In the genomic region with DNA sequence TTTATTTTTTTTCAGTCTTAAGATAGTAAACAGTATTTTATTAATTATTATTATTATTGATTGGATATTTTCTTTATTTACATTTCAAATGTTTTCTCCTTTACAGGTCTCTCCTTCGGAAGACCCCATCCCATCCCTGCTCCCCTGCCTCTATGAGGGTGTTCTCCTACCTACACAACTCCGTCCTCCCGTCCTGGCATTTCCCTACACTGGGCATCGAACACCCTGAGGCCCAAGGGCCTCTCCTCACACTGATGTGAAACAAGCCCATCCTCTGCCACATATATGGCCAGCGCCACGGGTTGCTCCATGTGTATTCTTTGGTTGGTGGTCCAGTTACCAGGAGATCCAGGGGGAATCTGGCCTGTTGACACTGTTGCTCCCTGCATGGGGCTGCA, we compare ENCODE assay signal across 25 mouse cellular contexts.
DNase-seq lines count a peak whose midpoint lies in the region; ATAC-seq and TF ChIP-seq lines count a peak whose summit lies in the region.
"Had no signal": no experiment of that assay in that cellular context is flagged by ENCODE, and none has a peak within 500 bp of the region (broad histone marks: within the 10 kb centered on the region; RNA-seq: fewer than 3 reads in every experiment).

No protein-coding gene starts in this region.

- WGBS in forebrain, embryonic 14.5 days, result 91% methylated on average over 6 of the region's 6 CpGs
- 91% methylated on average over 6 of the region's 6 CpGs for WGBS in forebrain, embryonic 10.5 days
- WGBS in forebrain, embryonic 16.5 days, result 92% methylated on average over 6 of the region's 6 CpGs

- H3K4me1 ChIP-seq in forebrain, embryonic 14.5 days (ENCODE audit: control insufficient read depth, insufficient read depth, low read length), result peaks cover 4% of the 10 kb centered on the region
- H3K4me1 ChIP-seq in forebrain, embryonic 10.5 days, result peaks cover 17% of the 10 kb centered on the region
- peaks cover 2% of the 10 kb centered on the region; the same call in 1 of the 2 replicates for H3K4me1 ChIP-seq in cortical plate, adult 2 months (ENCODE audit: control insufficient read depth, insufficient read depth, low read length)
- peaks cover 5% of the 10 kb centered on the region for H3K4me1 ChIP-seq in forebrain, embryonic 16.5 days (replicated peaks; ENCODE audit: control insufficient read depth, insufficient read depth, low read length)
- H3K4me1 ChIP-seq: heart, embryonic 12.5 days; stomach, embryonic 15.5 days had no signal

- TF ChIP-seq CTCF in layer of hippocampus, adult 2 months (conservative IDR thresholded peaks at IDR 0.05), result no peak
- TF ChIP-seq CTCF in cortical plate, adult 2 months (IDR thresholded peaks at IDR 0.05; ENCODE audit: extremely low read depth, insufficient read depth, low read length), result no peak

- H3K4me3 ChIP-seq in forebrain, embryonic 14.5 days (ENCODE audit: low read depth, low read length), result no peak overlapping the region; the same call in 1 of the 2 replicates
- H3K4me3 ChIP-seq in forebrain, embryonic 10.5 days, result no peak overlapping the region
- no peak overlapping the region for H3K4me3 ChIP-seq in layer of hippocampus, adult 2 months
- peak overlapping the region; percentile 23; the same call in 1 of the 2 replicates for H3K4me3 ChIP-seq in cortical plate, adult 2 months (ENCODE audit: insufficient read depth, low read length)
- no peak overlapping the region for H3K4me3 ChIP-seq in forebrain, embryonic 16.5 days (replicated peaks; ENCODE audit: low read length)
- H3K4me3 ChIP-seq: heart, embryonic 12.5 days; hindbrain, embryonic 10.5 days; stomach, embryonic 15.5 days had no signal

- H3K27me3 ChIP-seq in forebrain, embryonic 14.5 days (replicated peaks; ENCODE audit: control insufficient read depth, insufficient read depth, low read length), result no peaks in the 10 kb centered on the region
- H3K27me3 ChIP-seq in forebrain, embryonic 10.5 days (ENCODE audit: poor library complexity, severe bottlenecking), result no peaks in the 10 kb centered on the region
- H3K27me3 ChIP-seq in forebrain, embryonic 16.5 days (replicated peaks; ENCODE audit: control insufficient read depth, insufficient read depth, low read length), result no peaks in the 10 kb centered on the region
- H3K27me3 ChIP-seq: heart, embryonic 12.5 days; stomach, embryonic 15.5 days had no signal

- no peak for DNase-seq in forebrain, embryonic 14.5 days (ENCODE audit: low spot score)
- DNase-seq in forebrain, embryonic 10.5 days (ENCODE audit: extremely low spot score, low spot score), result no peak
- no peak for DNase-seq in layer of hippocampus, adult 2 months (ENCODE audit: low spot score in 2 of 2)
- no peak for DNase-seq in layer of hippocampus, adult 9-11 months
- DNase-seq in thymus, postnatal 0 days (ENCODE audit: low spot score), result no peak
- DNase-seq: adrenal gland, postnatal 14 days; cerebellum, adult 2 months; cerebellum, postnatal 25 days; gastrocnemius, postnatal 25 days; heart, adult 18-20 months; heart, postnatal 10 days; kidney, adult 2 months; left cerebral cortex, postnatal 4 days; liver, postnatal 0 days; thymus, adult 18-20 months had no signal

- ATAC-seq in forebrain, embryonic 14.5 days, result peak; percentile 57; the same call in 1 of the 2 replicates
- ATAC-seq in forebrain, embryonic 16.5 days, result 0 out of 2 replicates have a peak, but pooled peaks have one; percentile 45
- no peak for ATAC-seq in erythroblast, adult 5-6 weeks (replicated peaks; ENCODE audit: low FRiP score, poor library complexity, severe bottlenecking)
- ATAC-seq: CD4-positive, CD25-positive, alpha-beta regulatory T cell, adult 4 months; inflammation-experienced regulatory T-cells, adult 6 months; liver, postnatal 0 days; lung, postnatal 0 days had no signal

- no peak overlapping the region for H3K9ac ChIP-seq in forebrain, embryonic 14.5 days (ENCODE audit: low read length)
- H3K9ac ChIP-seq in forebrain, embryonic 16.5 days (replicated peaks; ENCODE audit: low read depth, low read length), result no peak overlapping the region
- H3K9ac ChIP-seq: heart, embryonic 12.5 days; liver, postnatal 0 days; stomach, embryonic 15.5 days had no signal

- no peak for TF ChIP-seq POLR2A in cortical plate, adult 2 months (IDR thresholded peaks at IDR 0.05; ENCODE audit: extremely low read depth, insufficient read depth, low read length)

- no peaks in the 10 kb centered on the region for H3K9me3 ChIP-seq in forebrain, embryonic 14.5 days (replicated peaks; ENCODE audit: control insufficient read depth, low read length)
- H3K9me3 ChIP-seq in forebrain, embryonic 10.5 days, result no peaks in the 10 kb centered on the region
- H3K9me3 ChIP-seq in forebrain, embryonic 16.5 days (ENCODE audit: control insufficient read depth, low read length), result no peaks in the 10 kb centered on the region
- H3K9me3 ChIP-seq: heart, embryonic 12.5 days; hindbrain, embryonic 10.5 days; stomach, embryonic 15.5 days had no signal

- H3K27ac ChIP-seq in forebrain, embryonic 14.5 days (ENCODE audit: low read depth, low read length), result no peak overlapping the region
- no peak overlapping the region for H3K27ac ChIP-seq in forebrain, embryonic 10.5 days
- peak overlapping the region; percentile 59; the same call in 1 of the 2 replicates for H3K27ac ChIP-seq in layer of hippocampus, adult 2 months
- no peak overlapping the region for H3K27ac ChIP-seq in cortical plate, adult 2 months (ENCODE audit: insufficient read depth, low read length)
- H3K27ac ChIP-seq in forebrain, embryonic 16.5 days (ENCODE audit: low read length), result no peak overlapping the region
- H3K27ac ChIP-seq: hindbrain, embryonic 10.5 days; stomach, embryonic 15.5 days had no signal

- no peaks in the 10 kb centered on the region for H3K36me3 ChIP-seq in forebrain, embryonic 14.5 days (ENCODE audit: control insufficient read depth, insufficient read depth, low read length)
- H3K36me3 ChIP-seq in forebrain, embryonic 10.5 days (replicated peaks), result no peaks in the 10 kb centered on the region
- H3K36me3 ChIP-seq in forebrain, embryonic 16.5 days (ENCODE audit: control insufficient read depth, insufficient read depth), result no peaks in the 10 kb centered on the region
- H3K36me3 ChIP-seq: heart, embryonic 12.5 days; hindbrain, embryonic 10.5 days; stomach, embryonic 15.5 days had no signal

- peak overlapping the region; percentile 43 for H3K4me2 ChIP-seq in forebrain, embryonic 14.5 days (ENCODE audit: low read length)
- H3K4me2 ChIP-seq in forebrain, embryonic 16.5 days (ENCODE audit: low read length), result peak overlapping the region; percentile 47
- H3K4me2 ChIP-seq: heart, embryonic 12.5 days; liver, embryonic 11.5 days had no signal
